In genomic region chr6:53995519-53995918, GRCm38 (mm10) we compare ENCODE assay signal across 18 mouse cellular contexts. TPM values are rescaled to one million over a fixed set of nuclear protein-coding genes. Genes with fewer than 3 reads are reported as not detected.
DNase-seq lines count a peak whose midpoint lies in the region; ATAC-seq and TF ChIP-seq lines count a peak whose summit lies in the region.
"Had no signal": no experiment of that assay in that cellular context is flagged by ENCODE, and none has a peak within 500 bp of the region (broad histone marks: within the 10 kb centered on the region; RNA-seq: fewer than 3 reads in every experiment).

No protein-coding gene starts in this region.

- no peaks in the 10 kb centered on the region for H3K36me3 ChIP-seq in liver, embryonic 16.5 days (ENCODE audit: control insufficient read depth, insufficient read depth)
- no peaks in the 10 kb centered on the region for H3K36me3 ChIP-seq in liver, embryonic 11.5 days (ENCODE audit: control insufficient read depth, insufficient read depth, low read length)
- no peaks in the 10 kb centered on the region for H3K36me3 ChIP-seq in liver, postnatal 0 days (replicated peaks; ENCODE audit: insufficient read depth, low read length)
- H3K36me3 ChIP-seq in myocyte (ENCODE audit: control insufficient read depth, insufficient read depth): no peaks in the 10 kb centered on the region
- H3K36me3 ChIP-seq: G1E; midbrain, embryonic 10.5 days; neural tube, embryonic 13.5 days; stomach, embryonic 15.5 days had no signal

- no peak for TF ChIP-seq POLR2A in myocyte (IDR thresholded peaks at IDR 0.05; ENCODE audit: insufficient read length, low read depth)

- no peaks in the 10 kb centered on the region for H3K27me3 ChIP-seq in liver, embryonic 16.5 days (ENCODE audit: control insufficient read depth, insufficient read depth, low read depth, low read length)
- no peaks in the 10 kb centered on the region for H3K27me3 ChIP-seq in liver, embryonic 11.5 days (replicated peaks; ENCODE audit: control insufficient read depth, insufficient read depth, low read length)
- no peaks in the 10 kb centered on the region for H3K27me3 ChIP-seq in liver, postnatal 0 days (ENCODE audit: insufficient read depth, low read length)
- peaks cover 10% of the 10 kb centered on the region for H3K27me3 ChIP-seq in myocyte (ENCODE audit: control insufficient read depth, insufficient read depth, insufficient read length)
- H3K27me3 ChIP-seq: neural tube, embryonic 13.5 days; stomach, embryonic 15.5 days had no signal

- no peaks in the 10 kb centered on the region for H3K4me1 ChIP-seq in liver, embryonic 16.5 days (ENCODE audit: control insufficient read depth, low read depth, low read length)
- no peaks in the 10 kb centered on the region for H3K4me1 ChIP-seq in liver, embryonic 11.5 days (replicated peaks; ENCODE audit: control insufficient read depth, insufficient read depth, low read length)
- H3K4me1 ChIP-seq in liver, postnatal 0 days (ENCODE audit: insufficient read depth): peaks cover 10% of the 10 kb centered on the region
- H3K4me1 ChIP-seq: stomach, embryonic 15.5 days had no signal

- no peak for DNase-seq in liver, embryonic 11.5 days (ENCODE audit: low spot score)
- DNase-seq in adrenal gland, postnatal 36 days: peak; percentile 24 to 41
- no peak for DNase-seq in liver, postnatal 0 days
- DNase-seq in heart, postnatal 4 days: no peak
- no peak for DNase-seq in layer of hippocampus, postnatal 14 days (ENCODE audit: low spot score in 2 of 2)
- DNase-seq: cerebellum, adult 18-20 months; right cerebral cortex, postnatal 25 days had no signal

- no peak overlapping the region for H3K9ac ChIP-seq in liver, embryonic 16.5 days (ENCODE audit: low read depth, low read length)
- H3K9ac ChIP-seq in liver, embryonic 11.5 days (ENCODE audit: low read depth, low read length): no peak overlapping the region
- no peak overlapping the region for H3K9ac ChIP-seq in liver, postnatal 0 days (replicated peaks)
- H3K9ac ChIP-seq: neural tube, embryonic 13.5 days; stomach, embryonic 15.5 days had no signal

- TF ChIP-seq EP300 in liver, postnatal 0 days (IDR thresholded peaks at IDR 0.05; ENCODE audit: low read depth): peak; percentile 44; the same call in 1 of the 2 replicates

- H3K9me3 ChIP-seq in liver, embryonic 16.5 days (replicated peaks; ENCODE audit: control insufficient read depth, low read length): no peaks in the 10 kb centered on the region
- no peaks in the 10 kb centered on the region for H3K9me3 ChIP-seq in liver, embryonic 11.5 days (ENCODE audit: control insufficient read depth, low read length)
- peaks cover 4% of the 10 kb centered on the region; the same call in 1 of the 2 replicates for H3K9me3 ChIP-seq in liver, postnatal 0 days (ENCODE audit: low read length)
- H3K9me3 ChIP-seq: stomach, embryonic 15.5 days had no signal

- ATAC-seq in liver, embryonic 16.5 days (ENCODE audit: low read depth): peak; percentile 27; the same call in 1 of the 2 replicates
- ATAC-seq in liver, embryonic 11.5 days (replicated peaks; ENCODE audit: low FRiP score): no peak
- no peak for ATAC-seq in liver, postnatal 0 days
- ATAC-seq: forebrain, embryonic 16.5 days had no signal

- no peak overlapping the region for H3K4me2 ChIP-seq in liver, embryonic 16.5 days (ENCODE audit: low read depth, low read length)
- no peak overlapping the region for H3K4me2 ChIP-seq in liver, embryonic 11.5 days
- no peak overlapping the region for H3K4me2 ChIP-seq in liver, postnatal 0 days (ENCODE audit: low read depth, low read length)
- H3K4me2 ChIP-seq in myocyte (ENCODE audit: low read depth): no peak overlapping the region
- H3K4me2 ChIP-seq: neural tube, embryonic 13.5 days; stomach, embryonic 15.5 days had no signal

- WGBS in liver, embryonic 16.5 days (ENCODE audit: insufficient replicate concordance): 39% methylated on average over 4 of the region's 4 CpGs
- 52% methylated on average over 4 of the region's 4 CpGs for WGBS in liver, embryonic 11.5 days
- WGBS in liver, postnatal 0 days (ENCODE audit: insufficient replicate concordance): 47% methylated on average over 4 of the region's 4 CpGs

- no peak overlapping the region for H3K27ac ChIP-seq in liver, embryonic 16.5 days (ENCODE audit: low read length)
- H3K27ac ChIP-seq in liver, embryonic 11.5 days (ENCODE audit: low read depth, low read length): no peak overlapping the region
- 0 out of 2 replicates have a peak overlapping the region, but pooled peaks have one; percentile 7 for H3K27ac ChIP-seq in liver, postnatal 0 days (ENCODE audit: low read depth)
- H3K27ac ChIP-seq: heart, adult 2 months; midbrain, embryonic 10.5 days; neural tube, embryonic 13.5 days; stomach, embryonic 15.5 days had no signal

- no peak overlapping the region for H3K4me3 ChIP-seq in liver, embryonic 16.5 days (ENCODE audit: low read depth, low read length)
- H3K4me3 ChIP-seq in liver, embryonic 11.5 days (ENCODE audit: low read depth, low read length): no peak overlapping the region
- no peak overlapping the region for H3K4me3 ChIP-seq in liver, postnatal 0 days (ENCODE audit: low read depth, low read length)
- no peak overlapping the region for H3K4me3 ChIP-seq in myocyte
- H3K4me3 ChIP-seq: heart, adult 2 months; midbrain, embryonic 10.5 days; neural tube, embryonic 13.5 days; stomach, embryonic 15.5 days had no signal

- H3ac ChIP-seq in myocyte (ENCODE audit: control insufficient read depth, insufficient read length): no peak overlapping the region

- TF ChIP-seq CTCF in liver, postnatal 0 days (IDR thresholded peaks at IDR 0.05; ENCODE audit: low read depth): no peak

- no peaks in the 10 kb centered on the region for H3K79me2 ChIP-seq in myocyte (ENCODE audit: control insufficient read depth, insufficient read depth)

TF ChIP-seq in myocyte, 11 proteins besides CTCF, POLR2A, EP300 and RAD21:
- TF ChIP-seq CEBPB (IDR thresholded peaks at IDR 0.05; ENCODE audit: insufficient read depth, poor library complexity, severe bottlenecking) (peak; percentile 40; the same call in 1 of the 2 replicates), E2F4 (IDR thresholded peaks at IDR 0.05; ENCODE audit: insufficient read depth) (no peak)

RNA-seq across cellular contexts. Expression of gene Cpvl, which starts 17.0 kb away (rescaled TPM):
- not detected in 2 replicates for polyA plus RNA-seq in liver, embryonic 16.5 days (2015; fragmentation: Nextera tagmentation; extraction: Ambion mirVana)
- not detected in 2 replicates for polyA plus RNA-seq in liver, embryonic 11.5 days (2014; fragmentation: Nextera tagmentation; extraction: Ambion mirVana)
- not detected for total RNA-seq in adrenal gland, postnatal 36 days (2021)
- polyA plus RNA-seq in liver, postnatal 0 days (2015; fragmentation: Nextera tagmentation; extraction: Ambion mirVana): not detected in 2 replicates
- not detected for polyA plus RNA-seq in myocyte (2012; fragmentation: generic; extraction: Trizol)
- total RNA-seq in heart, postnatal 4 days (2021): not detected
- under 1 TPM in 1 of 2 experiments, not detected in 1; 0.30 TPM for total RNA-seq in layer of hippocampus, postnatal 14 days (2021)
- total RNA-seq: G1E; heart, adult 2 months; heart, postnatal 25 days; left cerebral cortex, postnatal 14 days had no signal
- polyA plus RNA-seq: forebrain, embryonic 16.5 days; G1E; heart, adult 2 months; neural tube, embryonic 13.5 days; urinary bladder, adult 2 months had no signal

RNA-seq across cellular contexts. Expression of gene Chn2, which starts 43.8 kb away (rescaled TPM):
- polyA plus RNA-seq in liver, embryonic 16.5 days (2015; fragmentation: Nextera tagmentation; extraction: Ambion mirVana): 3.9 and 4.2 TPM in 2 replicates
- polyA plus RNA-seq in liver, embryonic 11.5 days (2014; fragmentation: Nextera tagmentation; extraction: Ambion mirVana): 5.5 and 6.6 TPM in 2 replicates
- 10 to 100 TPM in 1 of 2 experiments, 1 to 10 TPM in 1; 5.5 to 15.6 TPM for total RNA-seq in adrenal gland, postnatal 36 days (2021)
- polyA plus RNA-seq in liver, postnatal 0 days (2015; fragmentation: Nextera tagmentation; extraction: Ambion mirVana): 10.8 and 12.4 TPM in 2 replicates
- polyA plus RNA-seq in myocyte (2012; fragmentation: generic; extraction: Trizol): 6.5 TPM
- total RNA-seq in heart, postnatal 4 days (2021): 1 to 10 TPM; 5.4 to 6.2 TPM
- total RNA-seq in layer of hippocampus, postnatal 14 days (2021): 10 to 100 TPM; 28.5 to 33.4 TPM
- polyA plus RNA-seq: G1E had no signal

Comparison
In these comparisons a context has a peak if more than half of its experiments do, and no peak if none do; other contexts are left out.
1. DNase-seq: peak in adrenal gland, postnatal 36 days (2 of 2); none in liver, embryonic 11.5 days (single experiment), liver, postnatal 0 days (single experiment), heart, postnatal 4 days (single experiment) and layer of hippocampus, postnatal 14 days (0 of 2).